Mouse (Mus musculus) thymus, adult 2 months (tissue): ENCODE data around the gene Osbpl8.

Experiments
- CTCF ChIP-seq: fragments of 200-500 bp; IDR thresholded peaks from 2 replicates; pipeline ENCODE4 v1.5.1; 2012; ENCODE audit warnings: mild to moderate bottlenecking, control low read depth, low read length, moderate library complexity, borderline replicate concordance; ENCODE audit not compliant: control insufficient read depth, poor library complexity, insufficient read depth; ENCODE audit errors: extremely low read depth
- POLR2A ChIP-seq: fragments of 200-500 bp; IDR thresholded peaks from 2 replicates; pipeline ENCODE4 v1.6.1; 2012; ENCODE audit warnings: mild to moderate bottlenecking, low read length, control low read depth, moderate library complexity; ENCODE audit not compliant: control insufficient read depth, poor library complexity, insufficient read depth; ENCODE audit errors: extremely low read depth

DNA sequence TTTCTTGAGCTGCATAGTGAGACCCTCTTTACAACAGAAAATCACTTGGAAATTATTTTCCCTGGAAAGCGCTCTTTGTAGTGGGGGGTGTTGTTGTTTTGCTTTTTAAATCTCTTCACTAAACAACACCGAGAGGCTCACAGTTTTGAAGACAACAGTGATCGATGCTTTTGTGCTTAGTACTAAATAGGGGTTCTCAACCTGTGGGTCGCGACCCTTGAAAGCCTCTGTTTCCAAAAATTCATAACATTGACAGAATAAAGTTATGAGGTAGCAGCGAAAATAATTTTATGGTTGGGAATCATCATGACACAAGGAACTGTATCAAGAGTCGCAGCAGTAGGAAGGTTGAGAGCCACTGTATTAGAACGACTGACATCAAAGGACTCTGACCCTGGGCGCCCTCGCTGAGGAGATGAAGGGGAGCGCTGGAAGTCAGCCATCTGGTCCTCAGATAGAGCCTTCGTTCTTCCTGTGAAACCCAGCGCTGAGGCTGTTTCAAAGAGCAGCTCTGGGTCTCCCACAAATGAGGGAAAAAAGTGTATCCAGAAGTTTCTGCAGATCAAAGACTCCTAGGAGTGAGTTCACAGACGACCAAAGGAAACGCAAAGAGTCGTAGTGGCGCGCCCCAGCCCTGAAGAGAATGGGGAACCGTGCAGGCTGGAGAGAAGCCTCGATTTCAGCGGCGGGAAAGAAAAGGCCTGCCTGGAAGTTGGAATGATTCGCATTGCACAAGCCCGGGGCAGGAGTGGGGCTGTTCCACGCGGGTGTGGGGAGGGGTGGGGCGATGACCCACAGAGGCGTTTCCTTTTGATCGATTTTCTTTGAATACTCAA lies 171.2 kb downstream of the Osbpl8 start:
- TF ChIP-seq CTCF (no peak), POLR2A (no peak)
